Mouse (Mus musculus): Measurements from ENCODE around the gene Rbp7. TPM values are rescaled to one million over a fixed set of nuclear protein-coding genes. Genes with fewer than 3 reads are reported as not detected.
"Not testable (repeated sequence)": the region's sequence is repeated elsewhere in the genome, so short reads cannot be mapped to it uniquely, and the experiment has no call there.

The Rbp7 gene
- 10 to 100 TPM in 1 of 2 experiments, 1 to 10 TPM in 1; 8.3 to 10.0 TPM for total RNA-seq (2021)
- long read RNA-seq, experiment 1, transcript Rbp7-201 (4 exons, 619 nt): major isoform, 6 of 6 reads
- long read RNA-seq, experiment 1, partial matches to known transcripts: 0 of 6 reads
- long read RNA-seq, experiment 1, other reads (novel, unspliced or antisense): 0 of 6 reads
- long read RNA-seq, experiment 2, transcript Rbp7-201 (4 exons, 619 nt): major isoform, 10 of 10 reads
- long read RNA-seq, experiment 2, partial matches to known transcripts: 0 of 10 reads
- long read RNA-seq, experiment 2, other reads (novel, unspliced or antisense): 0 of 10 reads

GRCm38 (mm10) chr4:149454879-149455278 is at the start of gene Rbp7:
TSS of gene Rbp7 (minus strand) at chr4:149454978.
- no peak for DNase-seq

- DNase-seq: no peak
These were observed 49.6 kb upstream of the Rbp7 start for GRCm38 (mm10) chr4:149504363-149504762.

GRCm38 (mm10) chr4:149499790-149500189 is 45.0 kb upstream of the Rbp7 start:
- DNase-seq: no peak

- DNase-seq: no peak
These were observed 44.1 kb upstream of the Rbp7 start for GRCm38 (mm10) chr4:149498901-149499300.

- DNase-seq: no peak
These were observed 41.8 kb upstream of the Rbp7 start for GRCm38 (mm10) chr4:149496612-149497011.

- no peak for DNase-seq
These were observed 36.4 kb upstream of the Rbp7 start for GRCm38 (mm10) chr4:149491151-149491550.

- DNase-seq: no peak
These were observed 34.9 kb upstream of the Rbp7 start for GRCm38 (mm10) chr4:149489415-149490240.

GRCm38 (mm10) chr4:149487729-149488128 is 33.0 kb upstream of the Rbp7 start:
- DNase-seq: no peak

GRCm38 (mm10) chr4:149485825-149486206 is 31.0 kb upstream of the Rbp7 start:
- DNase-seq: no peak

- peak; percentile 93 for DNase-seq
These were observed 30.5 kb upstream of the Rbp7 start, which contains the start of the genes Nmnat1 and Lzic for GRCm38 (mm10) chr4:149485053-149485824. TSS of gene Nmnat1 (minus strand) at chr4:149485202. TSS of gene Lzic (plus strand) at chr4:149485229.

GRCm38 (mm10) chr4:149484566-149484965 is 29.8 kb upstream of the Rbp7 start:
- no peak for DNase-seq

- no peak for DNase-seq
These were observed 22.3 kb upstream of the Rbp7 start, which contains the start of gene Tmem274 for GRCm38 (mm10) chr4:149477078-149477477. TSS of gene Tmem274 (plus strand) at chr4:149477378.

- no peak for DNase-seq
These were observed 20.3 kb upstream of the Rbp7 start for GRCm38 (mm10) chr4:149475096-149475495.

GRCm38 (mm10) chr4:149469557-149469956 is 14.8 kb upstream of the Rbp7 start:
- DNase-seq: no peak

- DNase-seq: no peak
These were observed 8.7 kb upstream of the Rbp7 start for GRCm38 (mm10) chr4:149463435-149463950.

- no peak for DNase-seq
These were observed 7.7 kb upstream of the Rbp7 start for GRCm38 (mm10) chr4:149462305-149462971.

GRCm38 (mm10) chr4:149461579-149462304 is 7.0 kb upstream of the Rbp7 start:
- DNase-seq: no peak

GRCm38 (mm10) chr4:149460475-149460874 is 5.7 kb upstream of the Rbp7 start:
- DNase-seq: not testable (repeated sequence)

- no peak for DNase-seq
These were observed 4.6 kb upstream of the Rbp7 start for GRCm38 (mm10) chr4:149459425-149459824.

- no peak for DNase-seq
These were observed 3.7 kb upstream of the Rbp7 start for GRCm38 (mm10) chr4:149458526-149458925.
